Mouse (Mus musculus) E14TG2a.4 (cell line): ENCODE measurements at regions not wholly inside any gene's neighbourhood (a gene's known extent, or its start where the extent isn't known, plus 50 kb on each side); places are given as distances from the start of the nearest gene placed in this dataset.
"Not testable (repeated sequence)": the region's sequence is repeated elsewhere in the genome, so short reads cannot be mapped to it uniquely, and the experiment has no call there.

Source experiments
- H3K27me3 ChIP-seq: 2 replicates; pipeline ENCODE4 v1.6.1; 2014; ENCODE audit warnings: low read length, control low read depth; ENCODE audit not compliant: insufficient read depth
- H3K36me3 ChIP-seq: 2 replicates; pipeline ENCODE4 v1.6.1; 2014; ENCODE audit warnings: low read length, control low read depth; ENCODE audit not compliant: insufficient read depth
- H3K4me1 ChIP-seq: replicated peaks from 2 replicates; pipeline ENCODE4 v1.6.1; 2014; ENCODE audit warnings: low read depth, low read length, control low read depth
- H3K4me3 ChIP-seq: replicated peaks from 2 replicates; pipeline ENCODE4 v1.5.1; 2014; ENCODE audit warnings: mild to moderate bottlenecking, low read length
- H3K9me3 ChIP-seq: 2 replicates; pipeline ENCODE4 v1.6.1; 2014; ENCODE audit warnings: low read length, control low read depth
- CTCF ChIP-seq: conservative IDR thresholded peaks from 2 replicates; pipeline ENCODE4 v1.5.1; 2014; ENCODE audit warnings: low read length
- NANOG ChIP-seq: IDR thresholded peaks from 2 replicates; pipeline ENCODE4 v1.6.1; 2014; ENCODE audit warnings: borderline replicate concordance, low read length, mixed read lengths
- POU5F1 ChIP-seq: IDR thresholded peaks from 2 replicates; pipeline ENCODE4 v1.6.1; 2014; ENCODE audit warnings: low read length, borderline replicate concordance

- H3K9me3 ChIP-seq, result no peaks in the 10 kb centered on the region
- H3K4me3 ChIP-seq, result no peak overlapping the region
- H3K27me3 ChIP-seq, result no peaks in the 10 kb centered on the region
- no peaks in the 10 kb centered on the region for H3K36me3 ChIP-seq
- TF ChIP-seq POU5F1 (no peak), NANOG (no peak), CTCF (no peak)
- H3K4me1 ChIP-seq, result no peaks in the 10 kb centered on the region
These were observed 137.2 kb upstream of the Pnpt1 start for GRCm38 (mm10) chr11:28993270-28993847.

GRCm38 (mm10) chr11:28998314-28999106 lies 132.0 kb upstream of the Pnpt1 start:
- Histone ChIP-seq H3K9me3 (no peaks in the 10 kb centered on the region), H3K36me3 (no peaks in the 10 kb centered on the region), H3K27me3 (no peaks in the 10 kb centered on the region), H3K4me3 (no peak overlapping the region), H3K4me1 (no peaks in the 10 kb centered on the region)
- TF ChIP-seq NANOG (no peak), CTCF (no peak), POU5F1 (no peak)

GRCm38 (mm10) chr11:28999196-28999595 lies 131.3 kb upstream of the Pnpt1 start:
- H3K27me3 ChIP-seq, result no peaks in the 10 kb centered on the region
- TF ChIP-seq CTCF (no peak), NANOG (no peak)
- H3K9me3 ChIP-seq, result no peaks in the 10 kb centered on the region
- no peak overlapping the region for H3K4me3 ChIP-seq
- H3K4me1 ChIP-seq, result no peaks in the 10 kb centered on the region
- no peaks in the 10 kb centered on the region for H3K36me3 ChIP-seq

- H3K27me3 ChIP-seq, result no peaks in the 10 kb centered on the region
- no peaks in the 10 kb centered on the region for H3K4me1 ChIP-seq
- TF ChIP-seq CTCF (no peak), NANOG (no peak)
These were observed 130.9 kb upstream of the Pnpt1 start for GRCm38 (mm10) chr11:28999620-29000019.

GRCm38 (mm10) chr11:29000212-29000611 lies 130.3 kb upstream of the Pnpt1 start:
- no peaks in the 10 kb centered on the region for H3K36me3 ChIP-seq
- H3K27me3 ChIP-seq, result no peaks in the 10 kb centered on the region
- H3K4me1 ChIP-seq, result no peaks in the 10 kb centered on the region
- H3K9me3 ChIP-seq, result no peaks in the 10 kb centered on the region
- H3K4me3 ChIP-seq, result no peak overlapping the region
- TF ChIP-seq NANOG, result no peak

More at GRCm38 (mm10) chr11:28999620-29000019, 130.9 kb upstream of the Pnpt1 start:
- Histone ChIP-seq H3K9me3 (no peaks in the 10 kb centered on the region), H3K4me3 (no peak overlapping the region), H3K36me3 (no peaks in the 10 kb centered on the region)

GRCm38 (mm10) chr11:29017406-29017805 lies 113.1 kb upstream of the Pnpt1 start:
- no peak overlapping the region for H3K4me3 ChIP-seq
- no peaks in the 10 kb centered on the region for H3K9me3 ChIP-seq
- TF ChIP-seq NANOG (no peak), CTCF (no peak), POU5F1 (no peak)
- no peaks in the 10 kb centered on the region for H3K36me3 ChIP-seq
- no peaks in the 10 kb centered on the region for H3K4me1 ChIP-seq
- H3K27me3 ChIP-seq, result no peaks in the 10 kb centered on the region

GRCm38 (mm10) chr11:29040817-29041216 lies 89.7 kb upstream of the Pnpt1 start:
- H3K36me3 ChIP-seq, result no peaks in the 10 kb centered on the region
- peaks cover 8% of the 10 kb centered on the region; the same call in 1 of the 2 replicates for H3K9me3 ChIP-seq
- TF ChIP-seq CTCF (no peak), NANOG (no peak), POU5F1 (no peak)
- H3K27me3 ChIP-seq, result no peaks in the 10 kb centered on the region
- H3K4me1 ChIP-seq, result no peaks in the 10 kb centered on the region
- no peak overlapping the region for H3K4me3 ChIP-seq

GRCm38 (mm10) chr11:29047985-29048610 lies 82.4 kb upstream of the Pnpt1 start:
- not testable (repeated sequence) for H3K9me3 ChIP-seq, H3K4me3 ChIP-seq, H3K36me3 ChIP-seq, H3K27me3 ChIP-seq
- peaks cover 22% of the 10 kb centered on the region for H3K4me1 ChIP-seq
- TF ChIP-seq NANOG, result peak; percentile 71; the same call in 1 of the 2 replicates
